Mouse (Mus musculus) lung, adult 18-20 months (tissue): ENCODE measurements around the gene Pde12.
"Not testable (repeated sequence)": the region's sequence is repeated elsewhere in the genome, so short reads cannot be mapped to it uniquely, and the experiment has no call there.

Source experiments
- DNase-seq, 2 experiments: peaks; one replicate each; pipeline ENCODE4 v3.0.0; 2022; ENCODE audit warnings: mixed read lengths in 2 of 2

Gene Pde12

DNA sequence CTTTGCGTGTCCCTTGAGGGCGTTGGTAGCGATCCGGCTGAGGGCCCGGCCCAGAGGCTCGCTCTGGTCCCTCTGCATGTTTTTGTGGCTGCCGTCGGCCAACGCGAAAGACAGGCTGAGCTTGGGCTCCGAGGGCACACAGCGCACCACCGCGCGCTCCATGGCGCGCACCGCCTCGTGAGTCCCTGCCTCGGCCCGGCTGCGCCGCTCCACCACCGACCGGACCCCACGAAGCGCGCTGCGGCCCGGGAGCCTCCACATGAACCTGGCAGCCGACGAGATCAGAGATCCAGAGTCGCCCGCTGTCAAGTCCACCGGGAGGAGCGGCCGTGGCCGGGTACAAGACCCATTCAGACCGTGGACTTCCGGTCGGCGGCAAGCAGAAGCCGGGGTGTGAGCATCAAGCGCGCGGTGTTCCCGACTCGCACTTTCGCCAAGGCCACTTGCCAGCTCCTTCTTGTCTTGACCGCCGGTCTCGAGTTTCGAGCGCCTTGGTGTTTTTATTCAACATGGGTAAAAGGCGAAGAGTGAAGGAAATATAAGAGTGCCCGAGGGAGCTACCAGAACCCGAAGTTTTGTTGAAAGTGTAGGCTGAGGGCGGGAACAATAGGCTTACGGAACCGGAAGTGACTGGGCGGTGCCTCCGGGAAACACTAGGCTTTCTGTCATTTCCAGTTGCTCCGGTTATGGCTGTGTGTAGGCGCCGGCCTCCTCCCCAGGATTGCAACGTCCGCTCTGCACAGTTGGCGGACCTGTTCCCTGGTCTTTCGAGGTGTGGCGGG, at the start of gene Pde12:
Pde12 (minus strand) TSS at position 592 of the 782 bp plus-strand sequence.
- peak; percentile 89 for DNase-seq

DNA sequence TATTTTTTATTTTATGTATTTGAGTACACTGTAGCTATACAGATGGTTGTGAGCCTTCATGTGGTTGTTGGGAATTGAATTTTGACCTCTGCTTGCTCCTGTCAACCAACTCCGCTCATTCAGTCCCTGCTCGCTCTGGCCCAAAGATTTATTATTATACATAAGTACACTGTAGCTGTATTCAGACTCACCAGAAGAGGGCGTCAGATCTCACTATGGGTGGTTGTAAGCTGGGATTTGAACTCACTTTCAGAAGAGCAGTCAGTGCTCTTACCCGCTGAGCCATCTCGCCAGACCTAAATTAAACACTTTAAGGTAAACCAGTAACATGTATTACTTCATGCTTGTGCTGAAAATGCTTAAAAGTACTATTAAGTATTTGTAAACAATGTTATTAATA, 35.6 kb upstream of the Pde12 start:
- not testable (repeated sequence) for DNase-seq

DNA sequence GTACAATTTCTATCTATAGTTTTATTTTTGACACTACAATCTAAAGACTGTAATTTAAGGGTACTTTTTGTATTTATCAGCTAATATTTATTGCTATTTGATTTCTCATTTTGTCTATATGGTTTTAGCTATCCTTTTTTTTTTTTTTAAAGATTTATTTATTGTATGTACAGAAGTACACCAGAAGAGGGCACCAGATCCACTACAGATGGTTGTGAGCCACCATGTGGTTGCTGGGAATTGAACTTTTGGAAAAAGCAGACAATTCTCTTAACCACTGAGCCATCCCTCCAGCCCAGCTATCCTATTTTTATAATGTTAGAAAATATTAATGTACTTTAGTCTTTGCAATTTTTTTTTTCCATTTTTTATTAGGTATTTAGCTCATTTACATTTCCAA, 28.2 kb upstream of the Pde12 start:
- DNase-seq: no peak

DNA sequence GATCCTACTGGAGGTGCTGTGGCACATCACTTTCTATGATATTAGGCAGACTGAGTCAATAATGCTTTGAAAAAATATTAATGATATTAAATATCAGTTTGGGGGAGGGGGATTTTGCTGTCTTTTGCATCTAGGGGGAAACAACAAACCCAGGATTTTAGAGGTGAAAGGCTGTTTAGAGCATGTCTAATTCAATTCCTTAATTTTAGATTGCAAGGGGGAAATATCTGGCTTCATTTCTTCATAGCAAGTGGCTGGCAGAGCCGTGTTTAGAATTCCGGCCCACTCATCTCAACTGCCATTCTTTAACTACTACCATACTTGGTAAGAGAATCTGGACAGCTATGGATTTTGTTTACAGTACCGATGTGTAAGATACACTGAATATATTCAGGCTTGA, 23.3 kb upstream of the Pde12 start, which contains the start of gene Dnah12:
Dnah12 (plus strand) TSS at position 301 of the 400 bp plus-strand sequence.
- no peak for DNase-seq

DNA sequence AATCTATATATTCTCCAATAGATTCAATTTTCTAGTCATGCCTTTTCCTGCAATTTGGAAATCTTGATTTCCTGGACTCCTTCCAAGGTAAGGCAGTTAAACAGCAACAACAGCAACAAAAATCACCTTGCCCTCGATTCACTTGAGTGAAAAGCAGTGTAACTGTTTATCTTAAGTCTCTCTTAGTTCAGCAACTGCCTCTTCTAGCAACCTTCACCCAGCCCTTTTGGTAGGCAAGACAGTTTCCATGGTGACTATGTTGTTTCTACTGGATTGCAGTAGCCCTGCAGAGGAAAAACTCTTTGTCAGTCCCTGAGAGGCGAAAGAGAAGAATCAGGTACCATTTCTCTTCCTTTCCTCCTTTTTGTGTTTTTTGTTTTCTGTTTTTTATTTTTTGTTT, 21.7 kb upstream of the Pde12 start:
- DNase-seq: peak in 1 of 2 experiments; percentile 5

DNA sequence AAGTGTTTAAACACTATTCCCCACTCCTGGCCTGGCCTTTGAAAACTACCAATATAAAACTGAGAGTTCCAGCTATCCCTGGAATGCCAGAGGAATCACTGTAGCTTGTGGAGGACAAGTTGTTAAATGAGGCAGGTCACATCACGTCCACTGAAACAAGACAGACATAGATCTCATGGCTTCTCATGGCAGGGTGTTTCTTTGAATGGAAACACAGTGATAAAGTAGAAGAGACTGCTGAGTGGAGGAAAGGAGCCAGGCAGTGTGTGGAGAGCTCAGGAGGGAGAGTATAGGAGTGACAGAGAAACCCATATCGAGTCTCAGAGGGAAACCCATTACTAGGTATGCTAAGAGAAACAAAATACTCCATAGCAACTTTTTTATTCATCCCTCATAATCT, 21.0 kb upstream of the Pde12 start:
- no peak for DNase-seq

DNA sequence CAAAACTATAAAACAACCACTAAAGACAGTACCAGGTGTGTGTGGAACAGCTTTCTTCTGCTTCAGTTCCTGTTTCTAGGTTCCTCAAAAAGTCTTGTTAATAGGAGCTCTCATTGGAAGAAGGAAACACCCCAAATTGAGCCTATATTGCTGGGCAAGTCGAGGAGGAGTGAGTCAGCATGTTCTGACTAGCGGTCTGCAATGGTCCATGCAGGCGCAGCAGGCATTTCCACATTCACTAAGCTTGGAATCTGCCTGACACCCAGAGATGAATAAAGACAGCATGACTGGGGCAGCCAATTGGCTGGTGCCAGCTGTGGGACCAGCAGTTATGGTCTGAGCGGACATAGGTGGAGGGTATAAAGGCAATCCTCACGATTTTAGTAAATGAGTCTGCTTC, 6.1 kb upstream of the Pde12 start:
- DNase-seq: no peak

DNA sequence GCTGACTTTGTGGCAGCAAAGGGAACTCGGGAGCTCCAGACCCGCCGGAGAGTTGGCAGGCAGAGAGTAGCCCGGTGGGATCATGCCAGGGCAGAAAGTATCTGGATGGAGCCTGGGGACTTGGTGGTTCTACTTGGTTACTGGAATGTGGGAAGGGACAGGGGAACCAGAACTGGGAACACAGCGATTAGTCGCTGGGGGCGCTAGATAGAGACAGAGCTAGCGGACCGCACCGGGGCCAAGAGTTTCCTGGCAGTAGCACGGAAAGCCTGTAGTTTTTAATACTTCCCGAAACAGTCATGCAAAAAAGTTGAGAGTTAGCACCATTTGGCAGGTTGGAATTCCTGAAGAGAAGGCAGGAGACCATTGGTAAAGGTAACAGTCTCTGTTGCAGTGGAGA, 5.7 kb upstream of the Pde12 start:
- DNase-seq: peak; percentile 24 to 43

DNA sequence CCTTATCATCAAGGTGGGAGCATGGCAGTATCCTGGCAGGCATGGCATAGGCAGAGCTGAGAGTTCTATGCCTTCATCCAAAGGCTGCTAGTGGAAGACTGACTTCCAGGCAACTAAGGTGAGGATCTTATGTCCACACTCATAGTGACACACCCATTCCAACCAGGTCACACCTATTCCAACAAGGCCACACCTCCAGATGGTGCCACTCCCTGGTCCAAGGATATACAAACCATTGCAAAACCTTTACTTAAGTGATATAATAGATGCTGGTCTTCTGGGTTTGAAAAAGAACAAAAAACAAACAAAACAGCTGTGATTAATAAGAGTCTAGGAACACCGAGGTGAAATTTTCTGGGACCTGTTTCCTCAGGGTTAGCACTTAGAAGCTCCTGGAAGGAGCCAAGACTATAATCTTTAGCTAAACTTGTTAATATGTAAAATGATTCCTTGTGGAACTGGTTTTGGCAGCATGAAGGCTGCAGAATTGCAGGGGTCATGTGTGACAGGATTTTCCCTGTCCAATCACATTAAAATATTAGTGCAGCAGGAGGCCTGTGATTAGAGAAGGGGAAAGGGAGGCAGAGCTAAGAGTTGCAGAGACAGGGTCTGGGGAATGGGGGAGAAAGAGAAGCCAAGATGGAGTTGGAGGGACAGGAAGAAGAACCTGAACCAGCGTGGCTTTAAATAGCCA, 4.9 kb upstream of the Pde12 start:
- peak in 1 of 2 experiments; percentile 10 for DNase-seq

DNA sequence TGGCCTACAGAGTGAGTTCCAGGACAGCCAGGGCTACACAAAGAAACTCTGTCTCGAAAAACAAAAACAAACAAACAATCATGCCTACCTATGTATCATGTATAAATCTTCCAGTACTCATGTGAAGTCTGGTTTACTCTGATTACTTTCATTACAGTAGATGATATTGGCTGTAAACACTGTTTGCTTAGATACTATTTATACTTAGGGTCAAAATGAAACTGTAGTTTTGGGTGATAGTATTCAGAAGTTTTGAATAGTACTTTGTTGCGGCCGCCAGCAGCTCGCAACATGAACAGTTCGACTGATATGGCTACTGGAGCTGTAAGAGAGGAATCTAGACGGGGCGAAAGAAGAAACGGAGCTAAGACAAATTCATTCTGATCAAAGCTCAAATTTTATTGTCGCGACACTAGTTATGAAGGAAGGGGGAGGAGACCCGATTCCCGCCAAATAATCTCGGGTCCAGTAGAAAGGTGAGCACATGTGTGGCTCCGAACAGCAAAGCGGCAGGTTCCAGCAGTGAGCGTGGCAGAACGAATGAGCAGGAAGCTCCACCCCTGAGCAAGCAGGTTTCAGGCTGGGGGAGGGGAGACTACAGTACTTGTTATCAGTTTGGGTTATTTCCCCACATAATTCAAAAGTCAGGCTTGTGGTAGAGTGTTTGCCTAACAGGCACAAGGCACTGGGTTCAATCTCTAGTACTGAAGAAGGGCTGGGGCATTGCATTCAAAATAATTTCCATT, 2.4 kb upstream of the Pde12 start:
- DNase-seq: not testable (repeated sequence)

DNA sequence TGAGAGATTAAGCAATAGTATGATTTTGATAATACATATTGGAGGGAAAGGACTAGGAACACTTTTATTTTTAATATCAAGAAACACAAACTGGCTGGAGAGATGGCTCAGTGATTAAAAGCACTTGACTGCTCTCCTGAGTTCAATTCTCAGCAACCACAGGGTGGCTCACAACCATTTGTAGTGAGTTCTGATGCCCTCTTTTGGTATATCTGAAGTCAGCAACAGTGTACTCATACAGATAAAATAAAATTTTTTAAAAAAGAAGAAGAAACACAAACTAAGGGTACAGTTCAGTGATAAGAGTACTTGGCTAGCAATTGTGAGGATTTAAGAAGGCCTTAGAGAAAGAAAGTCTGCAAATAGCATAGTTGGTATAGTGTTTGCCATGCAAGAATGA, 1.3 kb upstream of the Pde12 start:
- DNase-seq: no peak

DNA sequence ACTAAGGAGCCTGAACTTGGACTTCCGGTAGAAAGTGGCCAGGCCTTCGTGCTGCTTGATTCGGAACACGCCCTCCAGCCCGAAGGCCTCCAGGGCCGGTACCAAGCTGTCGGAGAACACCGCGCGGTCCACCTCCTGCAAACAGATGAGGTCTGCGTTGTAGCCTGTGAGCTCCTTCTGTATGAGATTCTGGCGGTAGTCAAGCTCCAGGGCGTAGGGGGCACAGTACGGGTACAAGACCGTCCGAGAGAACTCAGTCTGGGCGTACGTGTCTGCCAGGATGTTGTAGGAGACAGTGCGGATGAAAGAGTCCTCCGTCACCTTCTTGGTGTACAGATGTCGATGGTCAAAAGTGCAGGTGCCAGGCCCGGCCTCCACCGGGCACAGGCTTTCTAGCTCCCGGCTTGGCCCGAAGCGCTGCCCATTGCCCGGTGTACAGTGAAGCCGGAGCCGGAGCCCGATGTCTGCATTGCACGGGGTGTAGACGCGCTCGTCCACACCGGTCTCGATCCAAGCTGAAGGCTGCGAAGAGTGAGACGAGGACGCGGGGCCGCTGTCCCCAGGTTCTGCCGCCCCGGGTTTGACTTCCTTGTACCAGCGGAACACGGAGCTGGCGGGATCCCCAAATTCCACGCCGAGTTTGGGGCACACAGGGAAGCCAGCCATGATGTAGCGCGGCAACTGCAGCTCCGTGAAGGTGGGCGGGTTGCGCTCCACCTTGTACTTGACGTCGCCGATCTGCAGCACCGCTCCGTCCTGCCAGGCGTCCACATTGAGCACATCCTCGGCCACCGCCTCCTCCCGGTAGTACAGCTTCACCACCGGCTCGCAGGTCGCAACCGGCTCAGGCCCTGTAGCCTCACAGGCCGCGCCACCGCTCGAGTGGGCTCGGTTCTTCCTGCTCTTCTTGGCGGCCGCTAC, 1.1 kb downstream of the Pde12 start:
- peak; percentile 25 for DNase-seq

DNA sequence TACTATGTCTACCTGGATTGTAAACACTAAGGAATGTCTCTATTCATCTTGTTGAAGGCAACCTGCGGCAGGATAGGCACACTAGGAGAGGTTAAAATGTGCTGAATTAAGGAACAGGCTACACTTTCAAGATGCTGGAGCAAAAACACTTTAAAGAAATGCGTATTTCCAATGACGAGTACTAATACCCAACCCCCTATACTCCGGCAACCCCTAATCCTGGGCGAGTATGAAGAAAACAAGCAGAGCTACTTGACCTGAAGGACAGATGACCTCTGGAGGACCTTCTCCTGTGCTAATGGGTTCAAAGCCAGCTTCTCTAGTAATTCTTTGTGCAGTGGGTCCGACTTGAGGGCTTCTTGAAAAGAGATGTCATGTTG, 1.7 kb downstream of the Pde12 start:
- no peak for DNase-seq

DNA sequence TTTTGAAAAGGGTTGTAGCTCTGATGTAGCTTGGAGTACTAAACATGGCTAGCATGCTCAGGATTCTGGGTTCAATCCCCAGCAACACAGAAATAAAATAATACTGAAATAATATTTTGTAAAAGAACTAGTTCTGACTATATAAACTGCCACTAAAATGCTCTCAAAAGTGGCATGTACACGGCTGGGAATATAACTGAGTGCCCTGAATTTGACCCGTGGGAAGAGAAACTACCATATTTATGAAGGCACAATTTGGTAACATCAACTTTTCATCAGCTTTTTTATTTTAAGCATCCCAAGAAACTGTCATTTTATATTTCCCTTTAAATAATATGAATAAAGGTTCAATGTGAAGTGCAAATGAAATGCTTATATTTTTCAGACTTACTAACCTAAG, 5.8 kb downstream of the Pde12 start:
- no peak for DNase-seq

DNA sequence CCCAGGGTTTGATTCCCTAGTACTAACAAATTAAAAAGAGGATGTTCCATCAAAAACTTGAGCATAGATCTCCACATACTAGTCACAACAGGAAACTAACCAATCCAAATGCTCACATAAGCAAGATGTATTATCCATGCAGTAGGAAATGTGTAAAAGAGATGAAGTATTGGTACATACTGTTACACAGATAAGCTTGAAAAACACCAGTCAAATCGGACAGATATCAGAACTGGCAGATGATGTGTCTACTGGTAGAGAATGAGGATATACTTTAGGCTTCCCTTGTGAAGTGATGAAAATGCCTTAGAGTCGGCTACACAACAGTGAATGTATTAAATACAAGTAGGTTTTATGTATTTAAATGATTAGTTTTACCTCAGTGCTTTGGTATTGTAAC, 7.2 kb downstream of the Pde12 start:
- no peak for DNase-seq

DNA sequence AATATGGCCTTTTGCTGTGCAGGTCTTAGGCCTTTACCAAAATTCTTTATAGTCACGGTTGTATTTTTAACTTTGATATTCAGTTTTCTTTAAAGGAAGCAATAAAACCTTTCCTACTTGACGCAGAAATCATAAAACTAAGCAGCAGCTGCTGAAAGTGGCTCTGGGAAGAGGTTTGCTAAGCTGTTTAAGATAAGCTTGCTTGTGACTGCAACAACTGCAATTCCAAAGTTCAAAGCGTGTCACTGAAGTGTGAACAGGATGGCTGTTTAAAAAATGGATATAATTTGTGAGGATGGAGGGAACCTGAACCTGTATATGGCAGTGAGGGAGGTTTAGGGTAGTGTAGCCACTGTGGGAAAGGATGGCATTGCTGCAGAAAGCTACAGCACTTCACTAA, 7.7 kb downstream of the Pde12 start:
- DNase-seq: no peak

DNA sequence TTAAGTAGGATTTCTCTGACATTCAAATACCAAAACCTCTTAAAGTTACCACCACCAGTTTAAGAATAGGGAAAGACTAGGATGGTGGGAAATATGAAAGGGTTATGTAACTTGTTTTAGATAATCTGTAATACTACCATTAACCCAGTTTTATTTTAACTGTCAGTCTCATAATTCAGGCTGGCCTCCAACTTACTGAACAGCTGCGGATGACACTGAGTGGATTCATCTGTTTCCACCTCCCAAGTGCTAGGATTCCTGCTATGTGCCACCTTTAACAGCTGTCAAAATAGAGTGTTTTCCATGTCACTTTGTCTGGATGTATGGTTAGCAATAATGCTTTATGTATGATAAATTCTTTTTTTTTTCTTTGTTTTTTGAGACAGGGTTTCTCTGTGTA, 9.4 kb downstream of the Pde12 start:
- no peak for DNase-seq

DNA sequence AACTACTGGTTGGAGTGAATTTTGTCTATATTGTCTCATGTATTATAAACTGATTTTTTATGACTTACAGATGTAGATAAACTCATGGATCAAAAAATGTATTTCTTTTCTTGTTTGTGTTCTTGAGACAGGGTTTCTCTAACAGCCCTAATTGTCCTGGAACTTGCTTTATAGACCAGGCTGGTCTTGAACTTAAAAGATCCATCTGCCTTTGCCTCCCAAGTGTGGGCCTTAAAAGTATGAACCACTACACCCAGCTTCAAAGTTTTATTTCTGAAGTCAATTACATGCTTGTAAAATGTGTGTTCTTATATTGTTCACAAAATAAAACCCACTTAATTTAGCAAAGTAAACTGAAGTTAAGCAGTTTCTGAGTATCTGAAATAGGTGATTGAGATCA, 11.5 kb downstream of the Pde12 start:
- no peak for DNase-seq

DNA sequence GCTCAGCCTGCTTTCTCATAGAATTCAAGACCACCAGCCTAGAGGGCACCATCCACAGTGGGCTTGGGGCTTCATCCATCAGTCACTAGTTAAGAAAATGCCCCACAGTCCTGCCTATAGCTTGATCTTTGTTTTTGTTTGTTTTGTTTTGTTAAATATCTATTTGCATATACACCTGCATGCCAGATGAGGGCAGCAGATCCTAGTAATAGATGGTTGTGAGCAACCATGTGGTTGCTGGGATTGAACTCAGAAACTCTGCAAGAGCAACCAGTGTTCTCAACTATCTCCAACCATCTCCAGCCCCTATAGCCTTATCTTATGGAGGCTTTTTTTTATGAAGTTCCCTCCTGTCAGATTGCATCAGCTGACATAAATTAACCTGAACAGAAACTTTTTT, 17.8 kb downstream of the Pde12 start:
- DNase-seq: no peak

DNA sequence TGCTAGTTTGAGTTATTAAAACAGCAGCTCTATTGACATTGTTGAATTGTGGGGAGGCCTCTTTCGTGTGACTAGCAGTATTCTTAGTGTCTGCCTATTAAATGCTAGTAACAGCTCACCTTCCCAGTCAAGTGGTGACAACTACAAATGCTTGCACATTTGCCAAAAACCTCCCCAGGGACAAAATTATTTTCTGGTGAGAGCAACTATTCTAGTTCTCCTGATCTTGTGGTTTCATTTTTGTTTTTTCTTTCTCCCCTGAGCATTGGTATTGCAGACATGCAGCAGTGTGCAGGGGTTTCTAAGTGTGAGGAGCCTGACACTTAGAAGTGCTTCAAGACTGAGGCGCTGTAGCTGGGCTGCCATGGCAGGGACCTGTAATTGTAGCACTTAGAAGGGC, 21.9 kb downstream of the Pde12 start:
- no peak for DNase-seq

DNA sequence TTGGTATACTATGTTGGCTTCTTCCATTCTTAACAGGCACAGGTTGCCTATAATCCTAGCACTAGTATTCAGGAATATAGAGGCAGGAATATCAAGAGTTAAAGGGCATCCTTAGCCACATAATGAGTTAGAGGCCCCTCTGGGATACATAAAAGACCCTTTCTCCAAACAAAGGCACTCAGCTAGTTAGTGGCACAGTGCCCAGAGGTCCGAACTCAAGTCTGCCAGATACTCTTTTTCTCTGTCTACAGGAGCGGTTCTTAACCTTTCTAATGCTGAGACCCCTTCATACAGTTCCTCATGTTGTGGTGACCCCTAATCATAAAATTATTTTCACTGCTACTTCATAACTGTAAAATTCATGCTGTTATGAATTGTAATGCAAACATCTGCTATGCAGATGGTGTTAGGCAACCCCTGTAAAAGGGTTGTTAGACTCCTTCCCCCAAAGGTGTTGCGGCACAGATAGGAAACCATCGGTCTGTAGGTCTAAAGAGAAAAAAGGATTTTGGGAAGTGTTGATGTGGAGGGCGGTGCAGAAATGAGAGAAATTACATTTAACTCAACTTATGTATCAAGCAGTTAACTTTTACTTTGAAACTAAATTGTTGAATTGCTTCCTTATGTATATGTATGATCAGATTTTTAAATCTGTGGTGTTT, 23.6 kb downstream of the Pde12 start:
- no peak for DNase-seq

DNA sequence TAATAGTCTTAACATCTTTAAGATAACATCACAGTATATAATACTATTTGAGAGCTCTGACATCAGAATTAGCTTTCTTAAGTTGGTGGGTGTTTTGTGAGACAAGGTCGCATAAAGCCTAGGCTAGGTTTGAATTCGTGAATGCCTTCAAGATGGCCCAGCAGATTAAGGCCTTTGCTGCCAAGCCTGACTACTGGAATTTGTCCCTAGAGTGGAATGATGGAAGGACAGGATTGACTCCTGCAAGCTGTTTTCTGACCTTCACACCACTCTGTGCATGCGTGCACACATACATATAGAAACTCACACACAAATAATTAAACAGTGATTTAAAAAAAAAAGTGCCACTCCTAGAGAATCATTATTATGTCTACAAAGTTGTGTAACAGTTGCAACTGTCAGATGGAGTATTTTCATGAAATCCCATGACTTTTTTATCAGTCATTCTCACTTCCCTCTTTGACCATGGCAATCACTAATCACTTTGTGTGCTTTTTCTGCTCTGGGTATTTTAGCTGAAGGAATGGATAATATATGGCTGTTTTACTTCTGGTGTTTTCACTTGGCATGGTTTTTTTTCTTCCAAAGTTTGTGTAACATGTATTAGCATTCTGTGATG, 26.6 kb downstream of the Pde12 start:
- no peak for DNase-seq
